ENCODE assay signal across 16 mouse cellular contexts in the genomic region with DNA sequence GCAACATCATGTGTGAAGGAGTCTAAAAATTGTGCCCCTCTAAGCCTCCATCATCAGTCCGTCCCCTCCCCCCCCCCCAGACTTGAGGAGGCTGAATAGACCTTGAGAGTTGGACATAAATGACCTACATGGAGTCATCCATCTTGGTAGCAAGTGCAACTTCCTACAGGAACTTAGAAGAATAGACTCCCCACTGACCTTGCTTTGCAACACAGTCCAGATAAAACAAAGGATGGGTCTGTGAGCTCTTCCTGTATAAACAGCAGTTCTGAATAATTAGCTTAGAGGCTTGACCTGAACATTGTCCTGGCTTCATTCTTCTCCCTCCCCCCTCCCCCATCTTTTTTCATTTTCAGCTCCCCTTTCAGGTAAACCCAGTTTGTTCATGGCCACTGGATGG.
"Had no signal": no experiment of that assay in that cellular context is flagged by ENCODE, and none has a peak within 500 bp of the region (broad histone marks: within the 10 kb centered on the region; RNA-seq: fewer than 3 reads in every experiment).

No protein-coding gene starts in this region.

- H3K9me3 ChIP-seq: neural tube, embryonic 13.5 days; neural tube, embryonic 15.5 days; stomach, embryonic 15.5 days had no signal

- H3K4me1 ChIP-seq: neural tube, embryonic 13.5 days; neural tube, embryonic 15.5 days; stomach, embryonic 15.5 days had no signal

- DNase-seq: retina, postnatal 1 day; right cerebral cortex, adult 18-20 months; right cerebral cortex, postnatal 14 days; right cerebral cortex, postnatal 25 days; right cerebral cortex, postnatal 4 days; spleen, adult 18-20 months; thymus, adult 18-20 months; thymus, adult 2 months; thymus, postnatal 14 days; thymus, postnatal 25 days; thymus, postnatal 36 days; thymus, postnatal 4 days had no signal

- H3K36me3 ChIP-seq: neural tube, embryonic 13.5 days; neural tube, embryonic 15.5 days; stomach, embryonic 15.5 days had no signal

- H3K27me3 ChIP-seq: neural tube, embryonic 13.5 days; neural tube, embryonic 15.5 days; stomach, embryonic 15.5 days had no signal

- H3K4me2 ChIP-seq: neural tube, embryonic 13.5 days; neural tube, embryonic 15.5 days; stomach, embryonic 15.5 days had no signal

- H3K4me3 ChIP-seq: neural tube, embryonic 13.5 days; neural tube, embryonic 15.5 days; stomach, embryonic 15.5 days had no signal

- H3K27ac ChIP-seq: neural tube, embryonic 13.5 days; neural tube, embryonic 15.5 days; stomach, embryonic 15.5 days; stomach, postnatal 0 days had no signal

- H3K9ac ChIP-seq: neural tube, embryonic 13.5 days; neural tube, embryonic 15.5 days; stomach, embryonic 15.5 days had no signal
